Mouse (Mus musculus): ENCODE data around the gene 2310034G01Rik.

- no peak for TF ChIP-seq CTCF (IDR thresholded peaks at IDR 0.05; ENCODE audit: insufficient read depth, low read depth, low read length)
- no peak for TF ChIP-seq POLR2A (IDR thresholded peaks at IDR 0.05; ENCODE audit: insufficient read depth, low read depth, low read length)
These were observed at the start of gene 2310034G01Rik for GRCm38 (mm10) chr19:46350168-46350932.
